Mouse (Mus musculus) erythroblast, embryonic 14.5 days (primary cell): ENCODE data around the gene Ppp4r2.

ENCODE experiments used
- GATA1 ChIP-seq: IDR thresholded peaks from 2 replicates; pipeline ENCODE4 v1.6.1; 2012; ENCODE audit warnings: low read length, inconsistent platforms, mixed read lengths
- TAL1 ChIP-seq: IDR thresholded peaks from 3 replicates; pipeline ENCODE4 v1.6.1; 2012; ENCODE audit warnings: low read length, inconsistent platforms, mixed read lengths

- TF ChIP-seq GATA1 (no peak), TAL1 (no peak)
Measured at GRCm38 (mm10) chr6:100847264-100847663, 13.8 kb downstream of the Ppp4r2 start.
